Mouse (Mus musculus) intestine, postnatal 0 days (tissue): ENCODE results near the gene Trpm6. TPM values are rescaled to one million over a fixed set of nuclear protein-coding genes. Genes with fewer than 3 reads are reported as not detected.
A peak's percentile ranks its signal among the peaks of the same experiment; 100 is the strongest.

Experiments used
- ATAC-seq: fragments of 200-750 bp; cut with Nextera tagmentation; 2 replicates; pipeline ENCODE4 v1.8.0; 2017; ENCODE audit warnings: mild to moderate bottlenecking, moderate TSS enrichment, moderate library complexity
- H3K27ac ChIP-seq: fragments of 300-500 bp; sonication (generic); 2 replicates; pipeline ENCODE4 v1.5.1; 2014; ENCODE audit warnings: mild to moderate bottlenecking, low read depth, low read length, moderate library complexity
- H3K27me3 ChIP-seq: fragments of 300-500 bp; sonication (generic); replicated peaks from 2 replicates; pipeline ENCODE4 v1.6.1; 2014; ENCODE audit warnings: low read length, mixed read lengths; ENCODE audit not compliant: control insufficient read depth, insufficient read depth
- H3K36me3 ChIP-seq: fragments of 300-500 bp; sonication (generic); 2 replicates; pipeline ENCODE4 v1.6.1; 2014; ENCODE audit warnings: mild to moderate bottlenecking, moderate library complexity; ENCODE audit not compliant: control insufficient read depth, insufficient read depth
- H3K4me1 ChIP-seq: fragments of 300-500 bp; sonication (generic); replicated peaks from 2 replicates; pipeline ENCODE4 v1.6.1; 2014; ENCODE audit warnings: antibody characterized with exemption, low read length, mixed read lengths; ENCODE audit not compliant: control insufficient read depth, insufficient read depth
- H3K4me2 ChIP-seq: fragments of 300-500 bp; sonication (generic); replicated peaks from 2 replicates; pipeline ENCODE4 v1.6.1; 2014; ENCODE audit warnings: low read depth, mild to moderate bottlenecking, moderate library complexity
- H3K4me3 ChIP-seq: fragments of 300-500 bp; sonication (generic); 2 replicates; pipeline ENCODE4 v1.5.1; 2014; ENCODE audit warnings: low read depth, low read length
- H3K9ac ChIP-seq: fragments of 300-500 bp; sonication (generic); 2 replicates; pipeline ENCODE4 v1.6.1; 2014; ENCODE audit warnings: mild to moderate bottlenecking, low read depth, low read length
- H3K9me3 ChIP-seq: fragments of 300-500 bp; sonication (generic); 2 replicates; pipeline ENCODE4 v1.6.1; 2016; ENCODE audit warnings: mixed run types; ENCODE audit not compliant: control insufficient read depth
- CTCF ChIP-seq: sonication (generic); IDR thresholded peaks from 2 replicates; pipeline ENCODE4 v1.5.1; 2016; ENCODE audit warnings: low read depth, mild to moderate bottlenecking, control low read depth, antibody characterized with exemption, moderate library complexity
- WGBS: fragments of 180-500 bp; shearing (Covaris S2); extraction: QIAGEN DNeasy Blood & Tissue Kit; methylation state at CpG from one replicate; pipeline ENCODE4 v1.1.7; 2014; 5-methylcytosine and 5-hydroxymethylcytosine counted together
- polyA plus RNA-seq: library from polyadenylated mRNA; unstranded; fragments of >200 nt; fragmentation: Nextera tagmentation; extraction: Ambion mirVana; gene quantifications from 2 replicates; pipeline ENCODE4 v1.2.1, GENCODE M21; 2015

Gene Trpm6
- 0.07 and 0.08 TPM in 2 replicates for polyA plus RNA-seq

DNA sequence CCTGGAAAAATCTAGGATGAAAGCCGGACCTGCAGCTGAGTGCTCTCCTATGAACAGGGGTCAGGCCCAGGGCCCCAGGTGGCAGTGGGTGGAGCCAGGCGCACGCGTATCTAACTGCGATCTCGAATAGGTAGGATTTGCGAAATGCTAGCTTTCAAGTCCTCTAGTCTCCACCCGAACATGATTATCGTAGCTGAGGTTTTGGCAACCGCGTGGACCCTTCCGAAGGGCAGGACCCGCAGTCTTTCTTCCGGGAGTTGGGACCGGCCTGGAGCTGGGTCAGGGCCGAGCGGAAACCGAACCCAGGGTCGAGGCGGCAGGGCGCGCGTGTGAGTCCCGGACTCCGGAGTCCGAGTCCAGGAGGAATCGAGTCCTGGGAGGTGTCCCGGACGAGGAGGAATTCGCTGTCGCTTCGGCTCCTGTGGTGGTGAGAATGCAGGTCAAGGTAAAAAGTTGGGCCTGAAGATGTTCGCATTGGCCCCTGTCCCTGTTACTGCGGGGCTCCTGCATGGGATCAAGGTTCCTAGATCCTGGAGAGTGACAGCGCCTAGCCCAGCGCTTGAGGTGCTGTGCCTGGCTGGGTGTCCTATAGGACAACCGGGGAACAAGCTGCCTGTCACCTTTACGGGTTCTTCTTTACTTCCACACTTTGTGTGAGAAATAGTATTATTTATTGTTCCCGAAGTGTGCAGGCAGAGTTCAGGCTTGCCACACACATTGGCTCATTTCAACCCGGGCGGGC, at the start of gene Trpm6:
TSS of gene Trpm6 (plus strand) at position 386 of the 742 bp plus-strand sequence.
- WGBS = 5% methylated on average over 41 of the region's 41 CpGs
- Histone ChIP-seq H3K27me3 (no peaks in the 10 kb centered on the region), H3K4me2 (peak within 1 kb of the TSS; percentile 65), H3K9ac (no peak within 1 kb of the TSS), H3K9me3 (no peaks in the 10 kb centered on the region), H3K27ac (no peak within 1 kb of the TSS), H3K36me3 (no peaks in the 10 kb centered on the region), H3K4me3 (peak within 1 kb of the TSS; percentile 35), H3K4me1 (no peaks in the 10 kb centered on the region)
- no peak for TF ChIP-seq CTCF
- ATAC-seq = peak; percentile 22; the same call in 1 of the 2 replicates

- no peak for ATAC-seq
- no peak overlapping the region for H3K4me2 ChIP-seq
Measured at GRCm38 (mm10) chr19:18708101-18708500, 41.7 kb upstream of the Trpm6 start.

GRCm38 (mm10) chr19:18710903-18711302, 38.9 kb upstream of the Trpm6 start:
- H3K4me3 ChIP-seq = no peak overlapping the region
- no peak for ATAC-seq
- H3K4me2 ChIP-seq = no peak overlapping the region
- no peaks in the 10 kb centered on the region for H3K9me3 ChIP-seq
- no peaks in the 10 kb centered on the region for H3K4me1 ChIP-seq
- no peak overlapping the region for H3K9ac ChIP-seq
- 87% methylated on average over 6 of the region's 6 CpGs for WGBS
- no peak for TF ChIP-seq CTCF
- no peaks in the 10 kb centered on the region for H3K36me3 ChIP-seq
- no peaks in the 10 kb centered on the region for H3K27me3 ChIP-seq
- H3K27ac ChIP-seq = no peak overlapping the region

More at GRCm38 (mm10) chr19:18708101-18708500, 41.7 kb upstream of the Trpm6 start:
- Histone ChIP-seq H3K4me3 (no peak overlapping the region), H3K4me1 (no peaks in the 10 kb centered on the region), H3K27ac (no peak overlapping the region), H3K9me3 (no peaks in the 10 kb centered on the region), H3K36me3 (no peaks in the 10 kb centered on the region), H3K27me3 (no peaks in the 10 kb centered on the region), H3K9ac (no peak overlapping the region)
- TF ChIP-seq CTCF = no peak

GRCm38 (mm10) chr19:18711589-18711988, 38.2 kb upstream of the Trpm6 start:
- no peaks in the 10 kb centered on the region for H3K36me3 ChIP-seq
- H3K4me3 ChIP-seq = no peak overlapping the region
- H3K27me3 ChIP-seq = no peaks in the 10 kb centered on the region
- H3K9ac ChIP-seq = no peak overlapping the region
- 82% methylated on average over 9 of the region's 9 CpGs for WGBS
- no peak overlapping the region for H3K27ac ChIP-seq
- no peak for ATAC-seq
- H3K4me2 ChIP-seq = no peak overlapping the region
- no peaks in the 10 kb centered on the region for H3K9me3 ChIP-seq
- no peak for TF ChIP-seq CTCF
- no peaks in the 10 kb centered on the region for H3K4me1 ChIP-seq

GRCm38 (mm10) chr19:18712153-18712865, 37.5 kb upstream of the Trpm6 start:
- H3K9me3 ChIP-seq = no peaks in the 10 kb centered on the region
- peak overlapping the region; percentile 71 for H3K9ac ChIP-seq
- H3K4me2 ChIP-seq = peak overlapping the region; percentile 93
- no peaks in the 10 kb centered on the region for H3K27me3 ChIP-seq
- no peaks in the 10 kb centered on the region for H3K4me1 ChIP-seq
- no peaks in the 10 kb centered on the region for H3K36me3 ChIP-seq
- TF ChIP-seq CTCF = no peak
- peak overlapping the region; percentile 72 for H3K4me3 ChIP-seq
- WGBS = 45% methylated on average over 16 of the region's 16 CpGs
- ATAC-seq = no peak
- H3K27ac ChIP-seq = peak overlapping the region; percentile 94

GRCm38 (mm10) chr19:18712866-18713300, 36.9 kb upstream of the Trpm6 start, which contains the start of gene D030056L22Rik:
D030056L22Rik (plus strand) TSS chr19:18713193.
- peak within 1 kb of the TSS; percentile 72 for H3K4me3 ChIP-seq
- peak within 1 kb of the TSS; percentile 71 for H3K9ac ChIP-seq
- H3K27ac ChIP-seq = peak within 1 kb of the TSS; percentile 94
- H3K27me3 ChIP-seq = no peaks in the 10 kb centered on the region
- peak; percentile 87 for TF ChIP-seq CTCF
- no peaks in the 10 kb centered on the region for H3K36me3 ChIP-seq
- no peaks in the 10 kb centered on the region for H3K4me1 ChIP-seq
- H3K9me3 ChIP-seq = no peaks in the 10 kb centered on the region
- WGBS = under 1% methylated on average over 45 of the region's 49 CpGs
- H3K4me2 ChIP-seq = peak within 1 kb of the TSS; percentile 93
- ATAC-seq = peak; percentile 99
